Mouse (Mus musculus): ENCODE measurements around the gene Fam76b. TPM values are rescaled to one million over a fixed set of nuclear protein-coding genes. Genes with fewer than 3 reads are reported as not detected.
"Not testable (repeated sequence)": the region's sequence is repeated elsewhere in the genome, so short reads cannot be mapped to it uniquely, and the experiment has no call there.

The Fam76b gene
- 10 to 100 TPM; 16.7 to 17.5 TPM for total RNA-seq (2021)

DNA sequence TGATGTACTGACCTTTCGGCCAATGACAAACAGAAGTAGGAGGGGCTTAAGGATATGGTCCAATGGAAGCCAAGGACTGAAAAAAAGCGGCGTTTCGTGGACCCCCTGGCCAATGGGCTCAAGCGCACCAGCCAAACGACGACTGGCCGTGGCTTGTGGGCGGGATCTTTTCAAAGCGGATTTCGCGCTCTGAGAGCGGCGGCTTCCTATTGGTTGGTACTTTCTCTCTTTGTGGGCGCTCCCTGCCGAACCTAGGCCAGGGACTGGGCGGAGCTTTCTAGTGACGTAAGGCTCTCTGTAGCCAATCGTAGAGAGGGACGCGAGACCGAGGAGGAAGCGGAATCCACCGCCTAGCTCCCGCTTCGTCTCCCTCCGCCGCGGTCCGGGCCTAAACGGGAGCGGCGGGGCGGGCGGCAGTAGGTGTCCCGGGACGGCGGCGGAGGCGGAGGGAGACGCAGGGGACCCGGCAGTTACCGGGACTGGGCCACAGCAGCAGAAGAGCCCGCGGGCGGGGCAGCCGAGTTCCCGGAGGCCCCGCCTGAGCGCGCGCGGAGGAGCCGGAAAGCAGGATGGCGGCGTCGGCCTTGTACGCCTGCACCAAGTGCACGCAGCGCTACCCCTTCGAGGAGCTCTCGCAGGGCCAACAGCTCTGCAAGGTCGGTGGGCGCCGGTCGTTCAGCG is at the start of gene Fam76b:
TSS of gene Fam76b (plus strand) at position 311 of the 681 bp plus-strand sequence.
- intact Hi-C loops (cut with DNase I): loop anchor here (5.0 kb wide), 1 partner anchor 80 kb away; the partner anchor contains the start of gene Mtmr2
- DNase-seq (ENCODE audit: low spot score in 2 of 2): peak; percentile 100

GRCm38 (mm10) chr9:13781985-13782384 is 45.5 kb upstream of the Fam76b start:
- DNase-seq (ENCODE audit: low spot score in 2 of 2): no peak
- intact Hi-C loops (cut with DNase I): no loop called here

DNA sequence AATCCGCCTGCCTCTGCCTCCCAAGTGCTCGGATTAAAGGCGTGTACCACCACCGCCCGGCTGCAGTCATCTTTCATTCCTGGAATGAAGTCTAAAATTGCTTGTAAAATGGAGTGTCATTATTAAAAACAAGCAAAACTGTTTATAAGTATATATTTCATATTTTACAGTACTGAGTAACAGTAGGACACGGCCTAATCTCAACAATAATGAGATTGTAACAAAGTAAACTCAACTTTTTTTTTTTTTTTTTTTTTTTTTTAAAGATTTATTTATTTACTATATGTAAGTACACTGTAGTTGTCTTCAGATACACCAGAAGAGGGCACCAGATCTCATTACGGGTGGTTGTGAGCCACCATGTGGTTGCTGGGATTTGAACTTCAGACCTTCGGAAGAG is 36.7 kb upstream of the Fam76b start:
- DNase-seq (ENCODE audit: low spot score in 2 of 2); intact Hi-C loops (cut with DNase I): not testable (repeated sequence)

DNA sequence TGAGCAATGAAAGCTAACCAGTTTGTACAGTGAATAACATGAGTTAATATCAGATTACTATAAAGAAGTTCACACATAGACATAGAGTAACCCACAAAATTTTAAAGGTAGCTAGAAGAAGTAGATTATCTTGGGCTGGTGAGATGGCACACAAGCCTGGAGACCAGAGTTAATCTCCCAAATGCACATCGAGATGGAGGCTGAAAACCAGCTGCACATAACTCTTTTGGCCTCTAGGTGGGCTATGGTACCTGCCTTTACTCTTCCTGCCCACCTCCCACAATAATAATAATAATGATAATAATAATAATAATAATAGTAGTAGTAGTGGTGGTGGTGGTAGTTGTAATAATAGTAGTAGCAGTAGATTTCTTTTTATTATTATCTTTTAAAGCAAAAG is 33.2 kb upstream of the Fam76b start:
- DNase-seq (ENCODE audit: low spot score in 2 of 2): no peak
- intact Hi-C loops (cut with DNase I): no loop called here

GRCm38 (mm10) chr9:13794756-13795155 is 32.8 kb upstream of the Fam76b start:
- intact Hi-C loops (cut with DNase I): no loop called here
- DNase-seq (ENCODE audit: low spot score in 2 of 2): no peak

DNA sequence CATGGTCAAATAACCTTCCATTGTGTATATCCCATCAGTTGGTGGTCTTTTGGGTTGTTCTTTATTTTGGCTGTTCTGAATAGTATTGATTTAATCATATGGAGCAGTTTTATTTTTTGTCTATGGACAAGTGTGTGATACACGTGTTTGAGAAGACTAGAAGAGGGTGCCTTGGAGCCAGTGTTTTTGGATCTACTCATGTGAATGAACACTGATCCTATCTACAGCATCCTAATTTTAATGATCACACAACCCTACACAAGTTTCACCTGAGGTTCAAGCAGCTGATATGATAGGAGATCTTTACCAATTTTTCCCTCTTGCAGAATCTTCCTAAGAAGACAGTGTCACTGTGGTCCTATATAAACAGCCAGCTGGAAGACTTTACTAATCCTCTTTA is 23.0 kb upstream of the Fam76b start:
- intact Hi-C loops (cut with DNase I): no loop called here

GRCm38 (mm10) chr9:13806854-13807253 is 20.7 kb upstream of the Fam76b start:
- DNase-seq (ENCODE audit: low spot score in 2 of 2): no peak
- intact Hi-C loops (cut with DNase I): no loop called here

More for the DNA sequence above, 23.0 kb upstream of the Fam76b start:
- no peak for DNase-seq (ENCODE audit: low spot score in 2 of 2)

- no peak for DNase-seq (ENCODE audit: low spot score in 2 of 2)
- intact Hi-C loops (cut with DNase I): no loop called here
These were observed 19.9 kb upstream of the Fam76b start for GRCm38 (mm10) chr9:13807657-13808056.

GRCm38 (mm10) chr9:13809937-13810336 is 17.6 kb upstream of the Fam76b start:
- DNase-seq (ENCODE audit: low spot score in 2 of 2): no peak
- intact Hi-C loops (cut with DNase I): loop anchor here (5.0 kb wide), 1 partner anchor 578 kb away; no protein-coding TSS in a partner anchor

DNA sequence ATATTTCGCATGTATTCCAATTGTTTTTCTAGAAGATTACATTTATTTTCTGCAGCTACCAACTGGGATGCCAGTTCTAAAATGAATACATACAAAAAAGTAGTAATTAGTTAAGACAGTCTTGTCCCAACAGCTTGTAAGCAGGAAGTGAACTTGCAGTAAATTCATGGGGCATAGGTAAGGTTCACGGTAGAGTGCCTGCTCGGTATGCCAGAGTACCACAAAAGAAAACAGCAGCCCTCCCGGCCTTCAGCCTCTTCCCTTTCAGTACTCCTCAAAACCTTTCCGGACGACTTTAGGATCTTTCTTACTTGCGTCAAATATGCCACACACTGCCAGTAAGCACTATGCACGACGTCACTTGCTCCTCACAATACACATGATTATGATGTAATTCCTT is 9.1 kb upstream of the Fam76b start:
- intact Hi-C loops (cut with DNase I): no loop called here
- DNase-seq (ENCODE audit: low spot score in 2 of 2): no peak

- DNase-seq (ENCODE audit: low spot score in 2 of 2): no peak
- intact Hi-C loops (cut with DNase I): no loop called here
These were observed 6.7 kb upstream of the Fam76b start for GRCm38 (mm10) chr9:13820774-13821173.

DNA sequence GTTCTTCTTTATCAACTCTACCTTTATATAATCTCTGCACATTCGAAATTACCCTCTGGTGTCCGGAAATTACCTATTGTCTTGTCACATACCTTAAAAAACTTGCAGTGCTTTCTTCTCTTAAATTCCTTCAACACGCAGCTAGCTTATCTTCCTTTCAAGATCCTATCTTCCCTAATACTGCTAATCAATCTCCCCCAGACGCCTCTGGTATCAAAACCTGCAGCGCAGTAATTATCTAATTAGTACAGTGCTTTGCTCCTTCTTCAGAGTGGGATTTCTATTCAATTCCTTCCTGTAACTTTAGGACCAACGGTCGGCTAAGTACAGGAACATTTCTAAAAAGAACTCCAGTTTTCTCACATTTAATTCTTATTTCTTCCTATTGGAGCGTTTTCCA is 1.6 kb upstream of the Fam76b start:
- intact Hi-C loops (cut with DNase I): loop anchor here (5.0 kb wide), 1 partner anchor 79 kb away; the partner anchor contains the start of gene Mtmr2
- no peak for DNase-seq (ENCODE audit: low spot score in 2 of 2)

DNA sequence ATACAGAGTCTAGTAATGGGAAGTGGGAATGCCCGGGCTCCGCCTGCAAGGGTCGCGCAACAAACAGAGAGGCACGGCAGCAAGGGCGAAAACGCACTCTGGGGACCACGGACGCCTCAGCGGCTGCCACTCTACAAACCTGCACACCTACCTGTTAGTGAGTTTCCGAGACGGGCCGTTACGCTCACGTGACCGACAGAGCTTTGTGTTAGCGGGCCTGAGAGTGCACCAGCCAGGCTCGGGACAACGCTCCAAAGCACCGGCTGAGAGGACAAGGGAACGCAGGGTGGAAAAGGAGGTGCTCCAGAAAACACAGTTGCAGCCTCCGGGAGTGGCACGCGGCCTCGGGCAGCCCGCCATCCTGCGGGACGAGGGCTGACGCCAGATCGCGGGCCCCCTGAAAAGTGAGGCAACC is 1.1 kb upstream of the Fam76b start:
- intact Hi-C loops (cut with DNase I): loop anchor here (5.0 kb wide), 1 partner anchor 79 kb away; the partner anchor contains the start of gene Mtmr2
- DNase-seq (ENCODE audit: low spot score in 2 of 2): peak; percentile 60 to 64

DNA sequence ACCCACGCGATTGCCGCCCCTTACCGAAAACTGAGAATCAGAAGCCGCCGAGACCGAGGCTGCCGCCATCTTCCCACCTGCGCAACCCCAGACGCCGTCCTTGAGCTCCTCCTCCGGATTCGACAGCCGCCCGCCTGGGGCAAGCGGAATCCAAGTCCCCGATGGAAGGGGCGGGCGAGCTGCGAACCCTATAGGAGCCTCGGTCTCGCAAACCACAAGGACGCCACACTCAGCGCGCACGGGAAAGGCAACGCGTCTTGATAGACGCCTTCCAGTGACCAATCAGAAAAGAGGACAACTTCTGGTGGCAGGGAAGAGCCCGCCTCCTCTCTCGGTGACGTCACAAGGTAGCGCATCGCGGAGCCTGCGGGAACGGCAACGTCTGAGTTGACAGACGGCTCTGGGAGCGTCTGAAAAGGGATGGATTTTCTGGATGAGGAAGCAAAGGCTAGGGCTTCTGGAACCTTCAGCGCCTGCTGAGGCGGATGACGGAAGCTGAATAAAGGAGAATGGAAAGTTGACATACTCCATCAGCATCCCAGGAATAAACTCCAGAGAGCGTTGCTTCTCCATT is 597 bp upstream of the Fam76b start, which contains the start of gene Cep57:
TSS of gene Cep57 (minus strand) at position 276 of the 574 bp plus-strand sequence.
- intact Hi-C loops (cut with DNase I): loop anchor here (5.0 kb wide), 1 partner anchor 80 kb away; the partner anchor contains the start of gene Mtmr2
- peak; percentile 98 to 99 for DNase-seq (ENCODE audit: low spot score in 2 of 2)

DNA sequence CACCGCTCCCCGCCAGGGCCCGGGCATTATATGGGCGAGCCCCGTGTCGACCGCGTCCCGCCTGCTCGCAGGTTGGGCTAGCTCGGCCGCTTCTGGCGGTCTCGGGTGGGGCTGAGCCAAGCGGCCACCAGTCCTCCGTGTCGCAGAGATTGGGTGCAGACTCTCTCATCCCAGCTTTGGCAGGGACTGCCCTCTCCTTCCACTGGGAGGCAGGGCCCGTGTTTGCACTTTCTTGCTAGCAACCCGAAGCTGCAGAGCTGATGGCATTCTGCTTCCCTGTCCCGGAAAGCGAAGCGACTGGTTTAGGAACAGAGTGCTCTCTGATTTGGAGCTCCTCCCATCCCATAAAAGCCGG is 548 bp downstream of the Fam76b start:
- intact Hi-C loops (cut with DNase I): loop anchor here (5.0 kb wide), 1 partner anchor 81 kb away; the partner anchor contains the start of gene Mtmr2
- no peak for DNase-seq (ENCODE audit: low spot score in 2 of 2)

- intact Hi-C loops (cut with DNase I): no loop called here
- DNase-seq (ENCODE audit: low spot score in 2 of 2): no peak
These were observed 7.7 kb downstream of the Fam76b start for GRCm38 (mm10) chr9:13835256-13835655.

DNA sequence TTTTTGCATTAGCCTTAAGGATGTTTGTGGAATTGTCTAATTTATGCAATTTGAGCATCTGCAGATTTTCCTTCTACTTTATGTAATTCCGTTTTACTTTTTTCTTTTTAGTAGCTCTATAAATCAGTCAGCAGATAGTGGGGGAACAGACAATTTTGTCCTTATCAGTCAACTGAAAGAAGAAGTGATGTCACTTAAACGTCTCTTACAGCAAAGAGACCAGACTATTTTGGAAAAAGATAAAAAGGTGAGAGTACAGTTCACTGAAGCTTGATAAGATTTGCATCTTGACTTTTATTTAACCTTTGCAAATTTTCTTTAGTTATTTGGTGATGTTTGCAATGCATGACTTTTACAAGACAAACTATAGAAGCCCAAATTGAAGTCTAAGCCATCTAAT is 9.2 kb downstream of the Fam76b start:
- intact Hi-C loops (cut with DNase I): no loop called here
- no peak for DNase-seq (ENCODE audit: low spot score in 2 of 2)

- no peak for DNase-seq (ENCODE audit: low spot score in 2 of 2)
- intact Hi-C loops (cut with DNase I): loop anchor here (5.0 kb wide), 1 partner anchor 655 kb away; the partner anchor contains the start of genes Cwc15 and Kdm4d
These were observed 20.1 kb downstream of the Fam76b start for GRCm38 (mm10) chr9:13847591-13847990.

DNA sequence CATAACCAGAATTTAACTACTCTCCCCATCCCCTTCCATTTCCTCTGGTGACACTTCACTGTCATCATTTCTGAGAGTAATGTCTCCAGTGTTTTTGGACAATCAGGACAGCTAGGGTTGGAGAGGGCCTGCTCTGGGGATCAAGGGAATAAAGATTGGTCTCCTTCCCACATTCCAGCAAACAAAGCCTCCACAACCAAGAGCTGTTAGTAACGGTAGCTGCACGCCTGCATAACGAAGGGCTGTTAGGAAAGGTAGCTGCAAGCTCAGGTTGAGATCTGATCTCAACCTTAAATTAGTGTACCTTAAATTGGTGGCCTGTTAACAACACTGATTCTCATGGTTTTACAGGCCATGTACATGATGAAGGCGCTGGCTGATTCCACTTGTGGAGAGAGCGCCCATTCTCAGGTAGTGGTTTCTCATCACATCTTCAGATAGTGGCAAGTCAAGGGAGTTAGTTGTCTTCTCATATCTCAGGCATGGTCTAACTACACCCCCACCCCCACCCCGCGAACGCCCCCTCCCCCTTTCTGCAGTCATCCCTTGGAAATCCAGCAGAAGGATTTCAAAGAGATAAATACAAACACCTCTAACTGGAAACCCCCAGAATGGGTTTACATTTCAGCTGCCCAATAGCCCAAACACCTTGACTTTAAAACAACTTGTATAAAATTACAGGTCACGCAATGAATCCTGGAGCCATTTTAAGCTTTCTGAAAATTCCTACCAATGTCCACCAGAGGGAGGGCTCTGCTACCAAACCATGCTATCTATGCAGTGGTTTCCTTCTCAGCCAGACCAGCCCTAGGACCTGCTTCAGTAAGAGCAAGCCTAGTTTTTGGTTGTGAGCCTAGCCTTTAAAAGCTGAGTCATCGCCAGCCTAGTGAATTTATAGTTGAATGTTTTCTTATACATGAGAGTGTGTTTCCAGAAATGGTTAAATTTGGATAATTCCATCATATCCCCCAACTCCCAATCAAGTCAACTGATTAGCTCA is 21.3 kb downstream of the Fam76b start:
- intact Hi-C loops (cut with DNase I): loop anchor here (2.0 to 5.0 kb wide), 2 partner anchors 494 to 654 kb away; partner anchors contain the start of genes Cwc15 and Kdm4d
- DNase-seq (ENCODE audit: low spot score in 2 of 2): peak; percentile 36 to 63

DNA sequence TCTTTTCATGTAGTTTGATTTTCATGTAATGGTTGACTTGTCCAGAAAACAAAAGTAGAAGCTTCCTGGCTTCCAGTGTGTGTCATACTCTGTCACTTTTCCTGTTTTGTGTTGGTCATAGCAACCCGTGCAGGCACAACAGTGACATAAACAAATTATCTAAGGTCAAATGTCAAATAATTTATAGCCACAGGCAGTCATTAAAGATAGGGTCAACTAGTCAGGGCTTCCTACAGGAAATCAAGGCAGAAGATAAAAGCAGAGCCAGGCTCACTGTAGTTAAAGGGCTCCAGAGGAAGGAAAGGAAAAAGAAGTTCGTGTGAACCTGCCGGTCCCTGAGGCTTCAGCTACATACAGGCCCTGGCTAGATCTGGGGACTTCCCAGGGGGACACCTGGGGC is 26.4 kb downstream of the Fam76b start:
- intact Hi-C loops (cut with DNase I): no loop called here
- no peak for DNase-seq (ENCODE audit: low spot score in 2 of 2)

Measured in left cerebral cortex, postnatal 25 days (tissue).